Mouse (Mus musculus) thymus, adult 2 months (tissue): Measurements from ENCODE around the gene Nmral1. TPM values are rescaled to one million over a fixed set of nuclear protein-coding genes. Genes with fewer than 3 reads are reported as not detected.
"Not testable (repeated sequence)": the region's sequence is repeated elsewhere in the genome, so short reads cannot be mapped to it uniquely, and the experiment has no call there.

Experiments
- DNase-seq: peaks from one replicate; pipeline ENCODE4 v3.0.0; 2021
- H3K27ac ChIP-seq: fragments of 200-500 bp; 2 replicates; pipeline ENCODE4 v1.5.1; 2012; ENCODE audit warnings: low read length, control low read depth; ENCODE audit not compliant: control insufficient read depth, insufficient read depth
- H3K27me3 ChIP-seq: fragments of 200-500 bp; 2 replicates; pipeline ENCODE4 v1.6.1; 2012; ENCODE audit warnings: mild to moderate bottlenecking, low read length, moderate library complexity, mixed read lengths; ENCODE audit not compliant: control insufficient read depth, insufficient read depth
- H3K36me3 ChIP-seq: fragments of 200-500 bp; 2 replicates; pipeline ENCODE4 v1.6.1; 2012; ENCODE audit warnings: mild to moderate bottlenecking, low read length, moderate library complexity; ENCODE audit not compliant: control insufficient read depth, insufficient read depth
- H3K4me1 ChIP-seq: fragments of 200-500 bp; replicated peaks from 2 replicates; pipeline ENCODE4 v1.6.1; 2012; ENCODE audit warnings: low read length; ENCODE audit not compliant: control insufficient read depth, insufficient read depth
- H3K4me3 ChIP-seq: fragments of 200-500 bp; 2 replicates; pipeline ENCODE4 v1.5.1; 2012; ENCODE audit warnings: mild to moderate bottlenecking, low read length, control low read depth, moderate library complexity; ENCODE audit not compliant: control insufficient read depth, insufficient read depth
- CTCF ChIP-seq: fragments of 200-500 bp; IDR thresholded peaks from 2 replicates; pipeline ENCODE4 v1.5.1; 2012; ENCODE audit warnings: mild to moderate bottlenecking, control low read depth, low read length, moderate library complexity, borderline replicate concordance; ENCODE audit not compliant: control insufficient read depth, poor library complexity, insufficient read depth; ENCODE audit errors: extremely low read depth
- POLR2A ChIP-seq: fragments of 200-500 bp; IDR thresholded peaks from 2 replicates; pipeline ENCODE4 v1.6.1; 2012; ENCODE audit warnings: mild to moderate bottlenecking, low read length, control low read depth, moderate library complexity; ENCODE audit not compliant: control insufficient read depth, poor library complexity, insufficient read depth; ENCODE audit errors: extremely low read depth
- WGBS: fragments of 180-500 bp; shearing (Covaris S2); methylation state at CpG from one replicate; pipeline ENCODE4 v1.1.7; 2018; 5-methylcytosine and 5-hydroxymethylcytosine counted together
- polyA plus RNA-seq: library from polyadenylated mRNA; depleted of rRNA; stranded (reverse); fragments of >200 nt; gene quantifications from 2 replicates; pipeline ENCODE4 v1.2.3, GENCODE M21; 2012; rRNA removed

The Nmral1 gene
- 25.6 and 27.2 TPM in 2 replicates for polyA plus RNA-seq

- TF ChIP-seq CTCF = no peak
- TF ChIP-seq POLR2A = no peak
- peak; percentile 63 for DNase-seq
- Histone ChIP-seq H3K4me1 (peaks cover 12% of the 10 kb centered on the region), H3K27me3 (no peaks in the 10 kb centered on the region), H3K27ac (no peak within 1 kb of the TSS), H3K4me3 (peak within 1 kb of the TSS; percentile 71), H3K36me3 (no peaks in the 10 kb centered on the region)
- 25% methylated on average over 33 of the region's 33 CpGs for WGBS
Observed at GRCm38 (mm10) chr16:4718753-4719518, at the start of gene Nmral1. Gene Nmral1, minus strand, starts transcription at chr16:4719356.

DNA sequence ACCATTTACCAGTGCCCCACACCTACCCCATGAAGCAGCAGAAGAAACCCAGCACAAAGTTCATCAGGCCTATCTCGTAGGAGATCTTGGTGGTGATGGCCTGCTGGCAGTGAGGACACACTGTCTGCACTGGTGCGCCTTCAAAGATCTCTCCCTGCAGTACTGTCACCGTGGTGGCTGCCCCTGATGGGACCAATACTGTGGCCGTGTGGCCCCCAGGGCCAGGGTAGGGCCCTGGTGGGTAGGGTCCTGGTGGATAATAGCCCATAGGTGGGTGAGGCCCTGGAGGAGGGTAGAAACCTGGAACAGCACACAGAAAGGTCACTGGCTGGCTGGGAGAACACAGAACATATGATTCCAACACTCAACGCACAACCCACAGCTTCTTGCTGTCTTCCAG lies 49.6 kb upstream of the Nmral1 start:
- TF ChIP-seq CTCF (no peak), POLR2A (no peak)
- peaks cover 62% of the 10 kb centered on the region for H3K36me3 ChIP-seq
- WGBS = 96% methylated on average over 5 of the region's 5 CpGs

GRCm38 (mm10) chr16:4767012-4767790 lies 48.0 kb upstream of the Nmral1 start:
- Histone ChIP-seq H3K4me3 (no peak overlapping the region), H3K27me3 (no peaks in the 10 kb centered on the region), H3K36me3 (peaks cover 66% of the 10 kb centered on the region), H3K4me1 (no peaks in the 10 kb centered on the region), H3K27ac (no peak overlapping the region)
- no peak for DNase-seq
- TF ChIP-seq POLR2A (no peak), CTCF (no peak)
- 95% methylated on average over 6 of the region's 6 CpGs for WGBS

More for the DNA sequence above, 49.6 kb upstream of the Nmral1 start:
- no peak for DNase-seq
- H3K27me3 ChIP-seq = no peaks in the 10 kb centered on the region
- no peak overlapping the region for H3K27ac ChIP-seq
- H3K4me1 ChIP-seq = peaks cover 4% of the 10 kb centered on the region
- H3K4me3 ChIP-seq = no peak overlapping the region

DNA sequence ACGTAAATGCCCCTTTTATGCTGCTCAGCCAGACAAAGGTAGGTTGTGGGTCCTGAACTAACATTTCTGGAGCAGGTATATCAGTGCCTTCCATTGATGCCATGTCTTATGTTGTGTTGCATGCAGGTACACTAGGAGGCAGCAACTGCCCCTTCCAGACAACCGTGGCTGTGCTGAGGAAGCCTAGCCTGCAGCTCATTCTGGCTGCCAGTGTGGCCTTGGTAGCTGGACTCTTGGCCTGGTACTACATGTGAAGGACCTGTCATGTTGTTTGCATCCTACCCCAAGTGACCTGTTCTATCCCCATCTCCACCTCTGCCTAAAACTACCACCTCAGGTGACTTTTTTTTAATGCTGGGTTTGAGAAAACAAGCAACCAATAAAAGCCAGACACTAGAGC lies 46.7 kb upstream of the Nmral1 start:
- Histone ChIP-seq H3K27me3 (no peaks in the 10 kb centered on the region), H3K27ac (no peak overlapping the region), H3K4me1 (peaks cover 2% of the 10 kb centered on the region; the same call in 1 of the 2 replicates), H3K4me3 (no peak overlapping the region), H3K36me3 (peaks cover 66% of the 10 kb centered on the region)
- DNase-seq = no peak
- WGBS = 88% methylated on average over 2 of the region's 2 CpGs
- TF ChIP-seq CTCF (no peak), POLR2A (no peak)

GRCm38 (mm10) chr16:4763276-4763675 lies 44.1 kb upstream of the Nmral1 start:
- no peak for TF ChIP-seq CTCF
- TF ChIP-seq POLR2A = no peak
- peak; percentile 29 for DNase-seq
- Histone ChIP-seq H3K4me3 (no peak overlapping the region), H3K27me3 (no peaks in the 10 kb centered on the region), H3K27ac (no peak overlapping the region), H3K36me3 (peaks cover 43% of the 10 kb centered on the region), H3K4me1 (peaks cover 2% of the 10 kb centered on the region; the same call in 1 of the 2 replicates)
- 40% methylated on average over 2 of the region's 2 CpGs for WGBS

DNA sequence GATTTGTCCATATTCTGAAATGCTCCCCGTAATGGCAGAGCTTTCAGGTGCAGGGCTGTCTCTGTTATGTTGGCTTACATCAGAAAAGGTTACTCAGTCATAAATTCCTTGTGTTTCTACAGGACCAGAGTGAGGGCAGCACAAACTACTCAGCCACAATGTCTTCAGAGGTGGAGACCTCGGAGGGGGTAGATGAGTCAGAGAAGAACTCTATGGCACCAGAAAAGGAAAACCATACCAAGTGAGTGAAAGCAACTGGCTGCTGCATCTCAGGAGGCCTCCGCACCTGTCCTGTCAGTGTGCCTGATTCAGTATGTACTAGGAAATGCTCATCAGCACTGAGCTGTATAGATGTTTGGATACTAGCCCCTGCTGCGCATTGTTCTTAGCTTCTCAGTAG lies 43.3 kb upstream of the Nmral1 start:
- no peak for TF ChIP-seq POLR2A
- no peak for TF ChIP-seq CTCF
- WGBS = 93% methylated on average over 4 of the region's 4 CpGs

GRCm38 (mm10) chr16:4756660-4757335 lies 37.6 kb upstream of the Nmral1 start:
- H3K36me3 ChIP-seq, H3K27ac ChIP-seq: not testable (repeated sequence)

More for the DNA sequence above, 43.3 kb upstream of the Nmral1 start:
- peaks cover 36% of the 10 kb centered on the region for H3K36me3 ChIP-seq
- H3K27ac ChIP-seq = no peak overlapping the region
- H3K27me3 ChIP-seq = no peaks in the 10 kb centered on the region
- no peak overlapping the region for H3K4me3 ChIP-seq
- H3K4me1 ChIP-seq = peaks cover 2% of the 10 kb centered on the region; the same call in 1 of the 2 replicates
- no peak for DNase-seq

More at GRCm38 (mm10) chr16:4756660-4757335, 37.6 kb upstream of the Nmral1 start:
- 14% methylated on average over 42 of the region's 42 CpGs for WGBS
- not testable (repeated sequence) for H3K4me1 ChIP-seq, H3K27me3 ChIP-seq, DNase-seq
- peak overlapping the region; percentile 17 for H3K4me3 ChIP-seq
